Mouse (Mus musculus) urinary bladder, postnatal 25 days (tissue): Measurements from ENCODE around the gene Vmn1r118.
"Not testable (repeated sequence)": the region's sequence is repeated elsewhere in the genome, so short reads cannot be mapped to it uniquely, and the experiment has no call there.

Experiments used
- DNase-seq: peaks from one replicate; pipeline ENCODE4 v3.0.0; 2022; ENCODE audit warnings: low spot score

Vmn1r118 gene

DNA sequence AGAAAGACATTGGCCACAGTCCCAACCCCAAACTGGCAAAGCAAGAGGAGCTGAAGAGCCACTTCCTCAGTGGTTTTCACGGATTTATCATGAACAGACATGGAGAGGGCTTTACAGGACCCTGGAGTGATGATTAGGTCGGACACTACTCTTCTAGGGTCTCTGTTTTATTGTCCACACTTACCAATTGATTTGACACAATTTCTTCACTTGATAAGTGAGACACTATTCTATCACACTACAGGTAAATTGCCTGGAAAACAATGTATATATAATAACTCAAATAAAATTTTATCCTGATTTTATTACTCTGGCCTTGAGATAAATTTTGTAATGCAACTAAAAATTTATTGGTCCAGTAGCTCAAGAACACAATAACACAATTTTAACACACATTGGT lies at the start of gene Vmn1r118:
Gene Vmn1r118 (minus strand): TSS at position 101 of the 400 bp plus-strand sequence.
- not testable (repeated sequence) for DNase-seq

DNA sequence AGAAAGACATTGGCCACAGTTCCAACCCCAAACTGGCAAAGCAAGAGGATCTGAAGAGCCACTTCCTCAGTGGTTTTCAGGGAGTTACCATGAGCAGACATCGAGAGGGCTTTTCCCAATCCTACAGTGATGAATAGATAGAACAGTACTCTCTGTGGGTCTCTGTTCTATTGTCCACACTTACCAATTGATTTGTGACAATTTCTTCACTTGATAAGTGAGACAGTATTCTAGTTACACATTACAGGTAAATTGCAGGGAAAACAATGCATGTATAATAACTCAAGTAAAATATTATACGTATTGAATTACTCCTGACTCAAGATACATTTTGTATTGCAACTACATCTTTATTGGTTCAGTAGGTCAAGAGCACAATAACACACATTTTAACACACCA lies 28.1 kb downstream of the Vmn1r118 start, which contains the start of gene Vmn1r117:
Gene Vmn1r117 (minus strand): TSS at position 101 of the 400 bp plus-strand sequence.
- not testable (repeated sequence) for DNase-seq

GRCm38 (mm10) chr7:20871956-20872355 lies 40.2 kb downstream of the Vmn1r118 start, which contains the start of gene Vmn1r116:
Gene Vmn1r116 (plus strand): TSS chr7:20872256.
- DNase-seq = not testable (repeated sequence)
